Mouse (Mus musculus) cerebellum, postnatal 14 days (tissue): ENCODE data around the gene Klhdc7b.
A peak's percentile ranks its signal among the peaks of the same experiment; 100 is the strongest.
"Not testable (repeated sequence)": the region's sequence is repeated elsewhere in the genome, so short reads cannot be mapped to it uniquely, and the experiment has no call there.

Experiments used
- DNase-seq, 2 experiments: peaks; one replicate each; pipeline ENCODE4 v3.0.0; 2021; ENCODE audit warnings: mixed read lengths in 2 of 2

Gene Klhdc7b

DNA sequence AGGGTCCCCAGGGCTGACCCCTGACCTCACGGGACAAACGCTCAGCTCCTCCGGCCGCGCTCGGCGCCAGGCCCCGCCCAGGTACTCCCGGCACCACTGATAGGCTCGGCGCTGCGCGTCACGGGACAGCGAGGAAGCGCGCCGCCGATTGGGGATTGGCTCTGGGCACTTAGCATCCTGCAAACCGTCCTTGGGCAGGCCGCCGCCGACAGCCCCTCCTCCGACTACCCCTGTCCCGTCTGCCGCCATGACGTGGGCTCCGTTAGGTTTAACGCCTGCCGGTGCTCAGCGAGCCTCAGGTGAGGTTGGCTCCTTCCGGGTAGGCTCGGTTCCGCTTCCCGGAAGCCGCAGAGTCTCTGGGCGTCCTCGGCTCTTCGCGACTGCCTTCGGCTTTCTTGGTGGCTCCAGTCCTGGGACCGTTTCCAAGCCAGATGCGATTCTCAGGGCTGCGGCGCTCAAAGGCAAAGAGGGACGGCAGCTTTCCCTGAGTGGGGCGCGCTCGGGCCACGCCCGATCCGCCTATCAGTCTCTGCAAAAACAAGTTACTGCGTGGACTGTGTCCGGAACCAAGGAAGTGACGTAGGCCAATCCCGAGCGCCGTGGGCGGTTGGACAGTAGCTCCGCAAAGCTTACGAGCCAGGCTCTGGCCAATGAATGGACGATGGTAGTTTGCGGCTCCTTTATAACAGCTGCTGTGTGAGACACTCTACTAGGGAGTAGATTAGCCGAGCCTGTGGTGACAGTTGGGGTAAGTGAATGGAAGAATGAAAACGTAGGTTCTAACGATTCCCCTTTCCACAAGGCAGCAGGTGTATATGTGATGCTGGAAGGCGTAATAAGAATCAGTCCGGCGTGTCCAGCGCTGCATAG is 44.9 kb downstream of the Klhdc7b start, which contains the start of the genes C730034F03Rik, Gm44502 and Chkb:
Gene C730034F03Rik, plus strand, starts transcription at position 238 of the 870 bp plus-strand sequence.
Gene Gm44502, minus strand, starts transcription at position 345 of the 870 bp plus-strand sequence.
Gene Chkb, minus strand, starts transcription at position 557 of the 870 bp plus-strand sequence.
- peak; percentile 93 to 95 for DNase-seq

GRCm38 (mm10) chr15:89430341-89430740 is 45.6 kb downstream of the Klhdc7b start:
- peak in 1 of 2 experiments; percentile 60 for DNase-seq

- not testable (repeated sequence) for DNase-seq
These were observed 46.1 kb downstream of the Klhdc7b start for GRCm38 (mm10) chr15:89430771-89431170.

DNA sequence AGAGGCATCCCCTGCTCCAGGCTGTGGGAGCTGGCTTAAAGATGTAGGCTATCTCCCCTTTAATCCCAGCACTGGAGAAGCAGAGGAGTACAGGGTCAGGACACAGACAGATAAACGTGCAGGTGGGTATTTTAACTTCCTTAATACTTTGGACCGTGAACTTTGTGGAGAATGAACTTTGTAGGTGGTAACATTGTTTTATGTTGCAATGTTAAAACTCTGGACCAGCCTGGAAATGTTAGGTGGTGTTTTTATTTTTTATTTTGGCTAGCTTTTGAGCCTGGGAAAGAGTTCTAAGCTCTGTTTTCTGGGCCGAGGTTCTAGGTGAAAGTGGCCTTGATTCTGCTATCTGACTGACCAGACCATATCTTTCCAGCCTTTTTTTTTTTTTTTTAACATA is 46.6 kb downstream of the Klhdc7b start:
- DNase-seq = no peak

DNA sequence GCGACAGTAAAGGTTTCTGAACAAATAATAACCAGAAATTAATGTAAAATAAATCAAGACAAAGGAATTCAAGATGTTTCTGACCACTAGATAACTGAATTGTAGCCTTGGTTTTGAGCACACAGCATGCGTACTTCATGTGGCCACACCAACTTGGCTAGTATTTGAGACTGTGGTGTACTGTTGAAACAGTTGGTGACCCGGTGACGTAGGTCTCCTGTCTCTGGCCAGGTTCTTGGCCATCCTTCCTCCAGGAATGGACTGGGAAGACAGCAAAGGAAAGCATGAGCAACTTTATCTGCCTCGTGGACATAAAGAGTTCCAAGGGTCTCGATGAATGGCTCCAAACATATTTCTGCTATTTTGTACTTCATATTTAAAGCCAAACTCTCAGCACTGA is 47.1 kb downstream of the Klhdc7b start:
- no peak for DNase-seq

GRCm38 (mm10) chr15:89432946-89433345 is 48.2 kb downstream of the Klhdc7b start:
- DNase-seq = peak; percentile 61 to 70

DNA sequence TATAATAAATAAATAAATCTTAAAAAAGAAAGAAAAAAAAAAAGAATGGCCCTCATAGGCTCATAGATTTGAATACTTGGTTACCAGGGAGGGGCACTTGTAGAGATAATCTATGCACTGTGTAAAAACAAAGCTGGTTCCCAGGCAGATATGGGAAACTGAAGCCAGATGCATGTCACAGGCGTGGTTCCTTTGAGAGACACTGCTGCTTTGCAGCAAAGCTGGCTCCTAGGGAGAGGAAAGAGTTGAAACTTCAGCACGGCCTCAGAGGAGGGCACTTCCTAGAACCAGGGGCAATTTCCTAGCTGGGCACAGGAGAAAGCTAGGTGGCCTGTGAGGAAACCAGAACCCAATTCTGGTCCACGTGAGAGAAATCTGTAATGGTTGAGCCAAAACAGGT is 49.4 kb downstream of the Klhdc7b start:
- DNase-seq = no peak

- no peak for DNase-seq
These were observed 51.2 kb downstream of the Klhdc7b start for GRCm38 (mm10) chr15:89435878-89436277.
